Mouse (Mus musculus): ENCODE measurements around the gene Mak. TPM values are rescaled to one million over a fixed set of nuclear protein-coding genes. Genes with fewer than 3 reads are reported as not detected.

The Mak gene
- polyA plus RNA-seq, 1 experiment from 2014 or later = 0.46 TPM

GRCm38 (mm10) chr13:41094160-41094559, 14.7 kb upstream of the Mak start:
- Histone ChIP-seq H3K9me3 (no peaks in the 10 kb centered on the region), H3K27ac (replicated peaks) (no peak overlapping the region), H3K27me3 (no peaks in the 10 kb centered on the region), H3K4me1 (no peaks in the 10 kb centered on the region), H3K36me3 (no peaks in the 10 kb centered on the region), H3K9ac (replicated peaks) (no peak overlapping the region), H3K4me2 (replicated peaks) (no peak overlapping the region), H3K4me3 (no peak overlapping the region)
- 77% methylated on average over 10 of the region's 10 CpGs for WGBS
- no peak for ATAC-seq (ENCODE audit: low FRiP score, low read depth)

GRCm38 (mm10) chr13:41091271-41091670, 11.8 kb upstream of the Mak start:
- H3K4me3 ChIP-seq = no peak overlapping the region
- no peak overlapping the region for H3K27ac ChIP-seq (replicated peaks)
- H3K27me3 ChIP-seq = no peaks in the 10 kb centered on the region
- H3K36me3 ChIP-seq = no peaks in the 10 kb centered on the region
- H3K4me1 ChIP-seq = no peaks in the 10 kb centered on the region
- H3K9me3 ChIP-seq = no peaks in the 10 kb centered on the region
- no peak overlapping the region for H3K9ac ChIP-seq (replicated peaks)
- H3K4me2 ChIP-seq (replicated peaks) = no peak overlapping the region
- 35% methylated on average over 10 of the region's 10 CpGs for WGBS
- no peak for ATAC-seq (ENCODE audit: low FRiP score, low read depth)

GRCm38 (mm10) chr13:41088746-41089145, 9.2 kb upstream of the Mak start:
- Histone ChIP-seq H3K36me3 (no peaks in the 10 kb centered on the region), H3K27me3 (no peaks in the 10 kb centered on the region), H3K4me1 (no peaks in the 10 kb centered on the region), H3K9ac (replicated peaks) (no peak overlapping the region), H3K4me2 (replicated peaks) (no peak overlapping the region), H3K27ac (replicated peaks) (no peak overlapping the region), H3K9me3 (no peaks in the 10 kb centered on the region), H3K4me3 (no peak overlapping the region)
- no peak for ATAC-seq (ENCODE audit: low FRiP score, low read depth)

GRCm38 (mm10) chr13:41085140-41085539, 5.6 kb upstream of the Mak start:
- Histone ChIP-seq H3K36me3 (no peaks in the 10 kb centered on the region), H3K4me2 (replicated peaks) (no peak overlapping the region), H3K27me3 (peaks cover 26% of the 10 kb centered on the region), H3K9me3 (no peaks in the 10 kb centered on the region), H3K27ac (replicated peaks) (no peak overlapping the region), H3K4me1 (no peaks in the 10 kb centered on the region), H3K4me3 (no peak overlapping the region), H3K9ac (replicated peaks) (no peak overlapping the region)
- 23% methylated on average over 2 of the region's 2 CpGs for WGBS
- ATAC-seq (ENCODE audit: low FRiP score, low read depth) = no peak

- no peaks in the 10 kb centered on the region for H3K4me1 ChIP-seq
- H3K9me3 ChIP-seq = no peaks in the 10 kb centered on the region
- no peak overlapping the region for H3K4me2 ChIP-seq (replicated peaks)
- H3K27me3 ChIP-seq = peaks cover 29% of the 10 kb centered on the region
- H3K4me3 ChIP-seq = no peak overlapping the region
- H3K36me3 ChIP-seq = no peaks in the 10 kb centered on the region
- no peak overlapping the region for H3K27ac ChIP-seq (replicated peaks)
- no peak overlapping the region for H3K9ac ChIP-seq (replicated peaks)
- no peak for ATAC-seq (ENCODE audit: low FRiP score, low read depth)
- 86% methylated on average over 3 of the region's 3 CpGs for WGBS
Observed at GRCm38 (mm10) chr13:41084521-41084920, 5.0 kb upstream of the Mak start.

GRCm38 (mm10) chr13:41080700-41081099, 1.2 kb upstream of the Mak start:
- H3K4me2 ChIP-seq (replicated peaks) = no peak overlapping the region
- H3K27me3 ChIP-seq = peaks cover 62% of the 10 kb centered on the region
- H3K36me3 ChIP-seq = no peaks in the 10 kb centered on the region
- no peak for ATAC-seq (ENCODE audit: low FRiP score, low read depth)
- no peak overlapping the region for H3K27ac ChIP-seq (replicated peaks)
- H3K9me3 ChIP-seq = no peaks in the 10 kb centered on the region
- 92% methylated on average over 6 of the region's 6 CpGs for WGBS
- H3K4me3 ChIP-seq = no peak overlapping the region
- H3K9ac ChIP-seq (replicated peaks) = no peak overlapping the region
- H3K4me1 ChIP-seq = peaks cover 15% of the 10 kb centered on the region

- no peak overlapping the region for H3K27ac ChIP-seq (replicated peaks)
- peaks cover 62% of the 10 kb centered on the region for H3K27me3 ChIP-seq
- no peak for ATAC-seq (ENCODE audit: low FRiP score, low read depth)
- no peaks in the 10 kb centered on the region for H3K36me3 ChIP-seq
- peaks cover 15% of the 10 kb centered on the region for H3K4me1 ChIP-seq
- no peak overlapping the region for H3K4me3 ChIP-seq
- no peak overlapping the region for H3K9ac ChIP-seq (replicated peaks)
- no peaks in the 10 kb centered on the region for H3K9me3 ChIP-seq
- 56% methylated on average over 5 of the region's 5 CpGs for WGBS
- peak overlapping the region; percentile 73 for H3K4me2 ChIP-seq (replicated peaks)
Observed at GRCm38 (mm10) chr13:41079859-41080258, 353 bp upstream of the Mak start.

- Histone ChIP-seq H3K27me3 (peaks cover 62% of the 10 kb centered on the region), H3K4me3 (peak overlapping the region; percentile 44), H3K9ac (replicated peaks) (peak overlapping the region; percentile 31; the same call in 1 of the 2 replicates), H3K27ac (replicated peaks) (no peak overlapping the region), H3K9me3 (no peaks in the 10 kb centered on the region), H3K4me2 (replicated peaks) (peak overlapping the region; percentile 73), H3K4me1 (peaks cover 15% of the 10 kb centered on the region), H3K36me3 (no peaks in the 10 kb centered on the region)
- peak; percentile 73 for ATAC-seq (ENCODE audit: low FRiP score, low read depth)
- WGBS = 7% methylated on average over 22 of the region's 24 CpGs
Observed at GRCm38 (mm10) chr13:41078690-41079420, 651 bp downstream of the Mak start.

- peaks cover 62% of the 10 kb centered on the region for H3K27me3 ChIP-seq
- H3K9me3 ChIP-seq = no peaks in the 10 kb centered on the region
- H3K4me1 ChIP-seq = peaks cover 15% of the 10 kb centered on the region
- H3K27ac ChIP-seq (replicated peaks) = no peak overlapping the region
- 48% methylated on average over 9 of the region's 9 CpGs for WGBS
- peak overlapping the region; percentile 73; the same call in 1 of the 2 replicates for H3K4me2 ChIP-seq (replicated peaks)
- ATAC-seq (ENCODE audit: low FRiP score, low read depth) = no peak
- no peak overlapping the region for H3K4me3 ChIP-seq
- no peaks in the 10 kb centered on the region for H3K36me3 ChIP-seq
- H3K9ac ChIP-seq (replicated peaks) = no peak overlapping the region
Observed at GRCm38 (mm10) chr13:41077921-41078320, 1.6 kb downstream of the Mak start.

- Histone ChIP-seq H3K4me3 (no peak overlapping the region), H3K9me3 (no peaks in the 10 kb centered on the region), H3K36me3 (no peaks in the 10 kb centered on the region), H3K4me2 (replicated peaks) (no peak overlapping the region), H3K27ac (replicated peaks) (no peak overlapping the region), H3K9ac (replicated peaks) (no peak overlapping the region), H3K4me1 (peaks cover 9% of the 10 kb centered on the region), H3K27me3 (peaks cover 26% of the 10 kb centered on the region)
- no peak for ATAC-seq (ENCODE audit: low FRiP score, low read depth)
- WGBS = 88% methylated on average over 5 of the region's 5 CpGs
Observed at GRCm38 (mm10) chr13:41073819-41074218, 5.7 kb downstream of the Mak start.

GRCm38 (mm10) chr13:41071617-41072016, 7.9 kb downstream of the Mak start:
- ATAC-seq (ENCODE audit: low FRiP score, low read depth) = no peak
- Histone ChIP-seq H3K36me3 (no peaks in the 10 kb centered on the region), H3K27me3 (peaks cover 5% of the 10 kb centered on the region)

GRCm38 (mm10) chr13:41067618-41068017, 11.9 kb downstream of the Mak start:
- H3K4me1 ChIP-seq = no peaks in the 10 kb centered on the region
- no peak for ATAC-seq (ENCODE audit: low FRiP score, low read depth)
- WGBS = 98% methylated on average over 4 of the region's 4 CpGs

More at GRCm38 (mm10) chr13:41071617-41072016, 7.9 kb downstream of the Mak start:
- Histone ChIP-seq H3K27ac (replicated peaks) (no peak overlapping the region), H3K9ac (replicated peaks) (no peak overlapping the region), H3K9me3 (no peaks in the 10 kb centered on the region), H3K4me3 (no peak overlapping the region), H3K4me1 (no peaks in the 10 kb centered on the region), H3K4me2 (replicated peaks) (no peak overlapping the region)
- WGBS = 90% methylated on average over 11 of the region's 11 CpGs

GRCm38 (mm10) chr13:41051965-41052364, 27.5 kb downstream of the Mak start:
- 20% methylated on average over 5 of the region's 5 CpGs for WGBS
- Histone ChIP-seq H3K4me1 (peaks cover 7% of the 10 kb centered on the region), H3K36me3 (no peaks in the 10 kb centered on the region), H3K4me3 (no peak overlapping the region), H3K4me2 (replicated peaks) (no peak overlapping the region), H3K9ac (replicated peaks) (no peak overlapping the region), H3K9me3 (no peaks in the 10 kb centered on the region), H3K27ac (replicated peaks) (no peak overlapping the region), H3K27me3 (peaks cover 21% of the 10 kb centered on the region)
- no peak for ATAC-seq (ENCODE audit: low FRiP score, low read depth)

More at GRCm38 (mm10) chr13:41067618-41068017, 11.9 kb downstream of the Mak start:
- Histone ChIP-seq H3K4me2 (replicated peaks) (no peak overlapping the region), H3K36me3 (no peaks in the 10 kb centered on the region), H3K9ac (replicated peaks) (no peak overlapping the region), H3K9me3 (no peaks in the 10 kb centered on the region), H3K4me3 (no peak overlapping the region), H3K27ac (replicated peaks) (no peak overlapping the region), H3K27me3 (no peaks in the 10 kb centered on the region)
